Mouse (Mus musculus): ENCODE measurements around the gene Prss57.

GRCm38 (mm10) chr10:79820782-79821181 is 30.0 kb upstream of the Prss57 start, which contains the start of gene Misp:
- TF ChIP-seq CTCF (conservative IDR thresholded peaks at IDR 0.05; ENCODE audit: insufficient read depth, insufficient read length, low read depth, low read length) = no peak; the same call in 1 of the 2 replicates
- TF ChIP-seq POLR2A (IDR thresholded peaks at IDR 0.05; ENCODE audit: low read depth, low read length) = no peak
